Mouse (Mus musculus) neural tube, embryonic 10.5 days (tissue): ENCODE data around the gene C2cd4c.

Experiments
- DNase-seq: peaks from one replicate; pipeline ENCODE4 v3.0.0-alpha.2; 2017; ENCODE audit warnings: low spot score; ENCODE audit errors: extremely low spot score

Gene C2cd4c

GRCm38 (mm10) chr10:79579781-79580180, 34.0 kb downstream of the C2cd4c start:
- DNase-seq: no peak

- DNase-seq: no peak
Measured at GRCm38 (mm10) chr10:79578891-79579290, 34.9 kb downstream of the C2cd4c start.

- DNase-seq: no peak
Measured at GRCm38 (mm10) chr10:79578276-79578675, 35.5 kb downstream of the C2cd4c start.

- DNase-seq: no peak
Measured at GRCm38 (mm10) chr10:79577376-79577775, 36.4 kb downstream of the C2cd4c start.

- DNase-seq: no peak
Measured at GRCm38 (mm10) chr10:79575754-79576153, 38.1 kb downstream of the C2cd4c start.

- DNase-seq: no peak
Measured at GRCm38 (mm10) chr10:79574796-79575195, 39.0 kb downstream of the C2cd4c start.

GRCm38 (mm10) chr10:79574350-79574749, 39.5 kb downstream of the C2cd4c start:
- no peak for DNase-seq

GRCm38 (mm10) chr10:79573611-79574010, 40.2 kb downstream of the C2cd4c start:
- DNase-seq: no peak

- DNase-seq: no peak
Measured at GRCm38 (mm10) chr10:79571314-79571713, 42.5 kb downstream of the C2cd4c start.

- no peak for DNase-seq
Measured at GRCm38 (mm10) chr10:79569921-79570320, 43.9 kb downstream of the C2cd4c start.

- DNase-seq: no peak
Measured at GRCm38 (mm10) chr10:79559716-79560115, 54.1 kb downstream of the C2cd4c start.

- no peak for DNase-seq
Measured at GRCm38 (mm10) chr10:79557496-79557895, 56.3 kb downstream of the C2cd4c start.

- no peak for DNase-seq
Measured at GRCm38 (mm10) chr10:79556951-79557350, 56.9 kb downstream of the C2cd4c start.
